Mouse (Mus musculus): ENCODE data around the gene Phyhipl.

- TF ChIP-seq CTCF (IDR thresholded peaks at IDR 0.05; ENCODE audit: borderline replicate concordance, insufficient read depth, low read length): no peak
- TF ChIP-seq POLR2A (IDR thresholded peaks at IDR 0.05; ENCODE audit: low read depth, low read length): no peak
Measured at GRCm38 (mm10) chr10:70683508-70683907, 27.7 kb upstream of the Phyhipl start.

All from embryonic fibroblast, embryonic 13.5 days (primary cell).